Mouse (Mus musculus) limb, embryonic 11.5 days (tissue): ENCODE data around the gene Plin3. TPM values are rescaled to one million over a fixed set of nuclear protein-coding genes. Genes with fewer than 3 reads are reported as not detected.

ENCODE experiments used
- ATAC-seq: fragments of 200-750 bp; cut with Nextera tagmentation; 2 replicates; pipeline ENCODE4 v1.8.0; 2017; ENCODE audit warnings: low read depth; ENCODE audit not compliant: insufficient number of reproducible peaks, low FRiP score, low TSS enrichment
- DNase-seq: peaks from one replicate; pipeline ENCODE4 v3.0.0-alpha.2; 2015; ENCODE audit warnings: low spot score
- H3K27ac ChIP-seq: fragments of 300-500 bp; sonication (generic); replicated peaks from 2 replicates; pipeline ENCODE4 v1.5.1; 2014; ENCODE audit warnings: low read depth, mild to moderate bottlenecking, low read length
- H3K27me3 ChIP-seq: fragments of 300-500 bp; sonication (generic); 2 replicates; pipeline ENCODE4 v1.6.1; 2014; ENCODE audit warnings: mild to moderate bottlenecking, low read length, mixed read lengths; ENCODE audit not compliant: control insufficient read depth, insufficient read depth
- H3K36me3 ChIP-seq: fragments of 300-500 bp; sonication (generic); 2 replicates; pipeline ENCODE4 v1.6.1; 2014; ENCODE audit warnings: mild to moderate bottlenecking, low read length, moderate library complexity, mixed read lengths; ENCODE audit not compliant: control insufficient read depth, insufficient read depth
- H3K4me1 ChIP-seq: fragments of 300-500 bp; sonication (generic); 2 replicates; pipeline ENCODE4 v1.6.1; 2014; ENCODE audit warnings: low read length, mixed read lengths; ENCODE audit not compliant: control insufficient read depth, insufficient read depth
- H3K4me2 ChIP-seq: fragments of 300-500 bp; sonication (generic); 2 replicates; pipeline ENCODE4 v1.6.1; 2014; ENCODE audit warnings: low read depth, mild to moderate bottlenecking, moderate library complexity; ENCODE audit not compliant: severe bottlenecking
- H3K4me3 ChIP-seq: fragments of 300-500 bp; sonication (generic); 2 replicates; pipeline ENCODE4 v1.5.1; 2014; ENCODE audit warnings: low read depth, low read length
- H3K9ac ChIP-seq: fragments of 300-500 bp; sonication (generic); 2 replicates; pipeline ENCODE4 v1.6.1; 2014; ENCODE audit warnings: mild to moderate bottlenecking, low read length
- H3K9me3 ChIP-seq: fragments of 300-500 bp; sonication (generic); 2 replicates; pipeline ENCODE4 v1.6.1; 2016; ENCODE audit warnings: low read length; ENCODE audit not compliant: control insufficient read depth
- WGBS: fragments of 180-500 bp; shearing (Covaris S2); extraction: QIAGEN DNeasy Blood & Tissue Kit; methylation state at CpG from one replicate; pipeline ENCODE4 v1.1.7; 2014; 5-methylcytosine and 5-hydroxymethylcytosine counted together
- polyA plus RNA-seq: library from polyadenylated mRNA; unstranded; fragments of >200 nt; fragmentation: Nextera tagmentation; extraction: Ambion mirVana; gene quantifications from 2 replicates; pipeline ENCODE4 v1.2.1, GENCODE M21; 2014

Gene Plin3
- polyA plus RNA-seq, 1 experiment from 2014 or later, result 66.0 TPM

- H3K36me3 ChIP-seq, result peaks cover 33% of the 10 kb centered on the region
- H3K27ac ChIP-seq, result 0 out of 2 replicates have a peak overlapping the region, but pooled peaks have one; percentile 6
- H3K27me3 ChIP-seq, result no peaks in the 10 kb centered on the region
- peak overlapping the region; percentile 98 for H3K4me2 ChIP-seq
- no peak for ATAC-seq
- H3K4me3 ChIP-seq, result peak overlapping the region; percentile 85
- DNase-seq, result peak; percentile 40
- 10% methylated on average over 11 of the region's 11 CpGs for WGBS
- H3K9ac ChIP-seq, result peak overlapping the region; percentile 87
- H3K9me3 ChIP-seq, result no peaks in the 10 kb centered on the region
- peaks cover 25% of the 10 kb centered on the region for H3K4me1 ChIP-seq
Observed at GRCm38 (mm10) chr17:56304718-56305117, 12.0 kb upstream of the Plin3 start.

GRCm38 (mm10) chr17:56303847-56304586 is 11.3 kb upstream of the Plin3 start:
- peak overlapping the region; percentile 91 for H3K27ac ChIP-seq
- peak overlapping the region; percentile 87 for H3K9ac ChIP-seq
- H3K9me3 ChIP-seq, result no peaks in the 10 kb centered on the region
- WGBS, result under 1% methylated on average over 68 of the region's 68 CpGs
- no peaks in the 10 kb centered on the region for H3K27me3 ChIP-seq
- peaks cover 25% of the 10 kb centered on the region for H3K4me1 ChIP-seq
- ATAC-seq (peak; percentile 85), DNase-seq (peak; percentile 98)
- H3K4me2 ChIP-seq, result peak overlapping the region; percentile 98
- H3K4me3 ChIP-seq, result peak overlapping the region; percentile 85
- H3K36me3 ChIP-seq, result peaks cover 26% of the 10 kb centered on the region

- ATAC-seq, result peak; percentile 75
- peak; percentile 92 for DNase-seq
- under 1% methylated on average over 43 of the region's 43 CpGs for WGBS
Observed at GRCm38 (mm10) chr17:56303160-56303846, 10.6 kb upstream of the Plin3 start, which contains the start of gene Uhrf1. Uhrf1 (plus strand) TSS chr17:56303321.

GRCm38 (mm10) chr17:56302363-56302996 is 9.8 kb upstream of the Plin3 start:
- peak overlapping the region; percentile 85 for H3K4me3 ChIP-seq
- H3K4me2 ChIP-seq, result peak overlapping the region; percentile 98
- peak; percentile 22; the same call in 1 of the 2 replicates for ATAC-seq
- peaks cover 25% of the 10 kb centered on the region for H3K4me1 ChIP-seq
- 32% methylated on average over 13 of the region's 13 CpGs for WGBS
- no peaks in the 10 kb centered on the region for H3K9me3 ChIP-seq
- peak overlapping the region; percentile 91 for H3K27ac ChIP-seq
- no peaks in the 10 kb centered on the region for H3K27me3 ChIP-seq
- 0 out of 2 replicates have a peak overlapping the region, but pooled peaks have one; percentile 37 for H3K9ac ChIP-seq
- peak; percentile 54 for DNase-seq
- peaks cover 16% of the 10 kb centered on the region for H3K36me3 ChIP-seq

More at GRCm38 (mm10) chr17:56303160-56303846, 10.6 kb upstream of the Plin3 start, which contains the start of gene Uhrf1:
- Histone ChIP-seq H3K27me3 (no peaks in the 10 kb centered on the region), H3K4me3 (peak within 1 kb of the TSS; percentile 85), H3K4me1 (peaks cover 25% of the 10 kb centered on the region), H3K9ac (peak within 1 kb of the TSS; percentile 87), H3K4me2 (peak within 1 kb of the TSS; percentile 98), H3K27ac (peak within 1 kb of the TSS; percentile 91), H3K9me3 (no peaks in the 10 kb centered on the region), H3K36me3 (peaks cover 23% of the 10 kb centered on the region)

- H3K4me1 ChIP-seq, result peaks cover 11% of the 10 kb centered on the region
- no peak within 1 kb of the TSS for H3K4me2 ChIP-seq
- H3K36me3 ChIP-seq, result no peaks in the 10 kb centered on the region
- no peak for ATAC-seq
- no peak within 1 kb of the TSS for H3K27ac ChIP-seq
- WGBS, result 91% methylated on average over 9 of the region's 9 CpGs
- no peaks in the 10 kb centered on the region for H3K9me3 ChIP-seq
- H3K27me3 ChIP-seq, result no peaks in the 10 kb centered on the region
- H3K9ac ChIP-seq, result no peak within 1 kb of the TSS
- no peak for DNase-seq
- H3K4me3 ChIP-seq, result no peak within 1 kb of the TSS
Observed at GRCm38 (mm10) chr17:56300186-56300585, 7.5 kb upstream of the Plin3 start, which contains the start of gene Arrdc5. Arrdc5 (minus strand) TSS chr17:56300286.

GRCm38 (mm10) chr17:56298238-56298637 is 5.6 kb upstream of the Plin3 start:
- ATAC-seq, result no peak
- DNase-seq, result no peak
- no peak overlapping the region for H3K4me2 ChIP-seq
- no peaks in the 10 kb centered on the region for H3K36me3 ChIP-seq
- H3K27me3 ChIP-seq, result no peaks in the 10 kb centered on the region
- H3K27ac ChIP-seq, result no peak overlapping the region
- H3K9me3 ChIP-seq, result no peaks in the 10 kb centered on the region
- no peak overlapping the region for H3K4me3 ChIP-seq
- H3K4me1 ChIP-seq, result peaks cover 5% of the 10 kb centered on the region; the same call in 1 of the 2 replicates
- no peak overlapping the region for H3K9ac ChIP-seq
- 96% methylated on average over 1 of the region's 1 CpGs for WGBS

- DNase-seq, result no peak
- Histone ChIP-seq H3K27me3 (no peaks in the 10 kb centered on the region), H3K27ac (no peak overlapping the region), H3K36me3 (no peaks in the 10 kb centered on the region), H3K4me1 (peaks cover 6% of the 10 kb centered on the region; the same call in 1 of the 2 replicates), H3K4me3 (no peak overlapping the region), H3K9me3 (no peaks in the 10 kb centered on the region), H3K4me2 (no peak overlapping the region), H3K9ac (no peak overlapping the region)
- ATAC-seq, result no peak
- 71% methylated on average over 1 of the region's 1 CpGs for WGBS
Observed at GRCm38 (mm10) chr17:56296201-56296600, 3.5 kb upstream of the Plin3 start.

GRCm38 (mm10) chr17:56294241-56294640 is 1.6 kb upstream of the Plin3 start:
- H3K4me3 ChIP-seq, result no peak overlapping the region
- no peaks in the 10 kb centered on the region for H3K9me3 ChIP-seq
- peaks cover 19% of the 10 kb centered on the region; the same call in 1 of the 2 replicates for H3K4me1 ChIP-seq
- ATAC-seq (no peak), DNase-seq (no peak)
- no peaks in the 10 kb centered on the region for H3K36me3 ChIP-seq
- H3K9ac ChIP-seq, result no peak overlapping the region
- WGBS, result 92% methylated on average over 19 of the region's 19 CpGs
- no peaks in the 10 kb centered on the region for H3K27me3 ChIP-seq
- H3K4me2 ChIP-seq, result no peak overlapping the region
- H3K27ac ChIP-seq, result no peak overlapping the region
